Mouse (Mus musculus) embryonic facial prominence, embryonic 12.5 days (tissue): ENCODE results near the gene Atmin. TPM values are rescaled to one million over a fixed set of nuclear protein-coding genes. Genes with fewer than 3 reads are reported as not detected.

Experiments
- ATAC-seq: fragments of 200-750 bp; cut with Nextera tagmentation; 2 replicates; pipeline ENCODE4 v1.8.0; 2017; ENCODE audit not compliant: insufficient number of reproducible peaks, insufficient read depth, low FRiP score, low TSS enrichment
- H3K27ac ChIP-seq: fragments of 300-500 bp; sonication (generic); 2 replicates; pipeline ENCODE4 v1.5.1; 2016; ENCODE audit warnings: mild to moderate bottlenecking
- H3K27me3 ChIP-seq: fragments of 300-500 bp; sonication (generic); 2 replicates; pipeline ENCODE4 v1.6.1; 2016; ENCODE audit warnings: mild to moderate bottlenecking, moderate library complexity
- H3K36me3 ChIP-seq: fragments of 300-500 bp; sonication (generic); 2 replicates; pipeline ENCODE4 v1.6.1; 2016; ENCODE audit warnings: mild to moderate bottlenecking
- H3K4me1 ChIP-seq: fragments of 300-500 bp; sonication (generic); 2 replicates; pipeline ENCODE4 v1.6.1; 2016
- H3K4me2 ChIP-seq: fragments of 300-500 bp; sonication (generic); replicated peaks from 2 replicates; pipeline ENCODE4 v1.6.1; 2016; ENCODE audit warnings: mild to moderate bottlenecking, moderate library complexity
- H3K4me3 ChIP-seq: fragments of 300-500 bp; sonication (generic); 2 replicates; pipeline ENCODE4 v1.5.1; 2016; ENCODE audit warnings: mild to moderate bottlenecking
- H3K9ac ChIP-seq: fragments of 300-500 bp; sonication (generic); 2 replicates; pipeline ENCODE4 v1.6.1; 2016; ENCODE audit warnings: mild to moderate bottlenecking, moderate library complexity
- H3K9me3 ChIP-seq: fragments of 300-500 bp; sonication (generic); 2 replicates; pipeline ENCODE4 v1.6.1; 2016; ENCODE audit warnings: mild to moderate bottlenecking, moderate library complexity
- WGBS: fragments of 180-500 bp; shearing (Covaris S2); methylation state at CpG from one replicate; pipeline ENCODE4 v1.1.7; 2016; 5-methylcytosine and 5-hydroxymethylcytosine counted together
- polyA plus RNA-seq: library from polyadenylated mRNA; unstranded; fragments of >200 nt; fragmentation: Nextera tagmentation; extraction: Ambion mirVana; gene quantifications from 2 replicates; pipeline ENCODE4 v1.2.1, GENCODE M21; 2016

The Atmin gene
- polyA plus RNA-seq, 1 experiment from 2014 or later: 12.5 TPM

DNA sequence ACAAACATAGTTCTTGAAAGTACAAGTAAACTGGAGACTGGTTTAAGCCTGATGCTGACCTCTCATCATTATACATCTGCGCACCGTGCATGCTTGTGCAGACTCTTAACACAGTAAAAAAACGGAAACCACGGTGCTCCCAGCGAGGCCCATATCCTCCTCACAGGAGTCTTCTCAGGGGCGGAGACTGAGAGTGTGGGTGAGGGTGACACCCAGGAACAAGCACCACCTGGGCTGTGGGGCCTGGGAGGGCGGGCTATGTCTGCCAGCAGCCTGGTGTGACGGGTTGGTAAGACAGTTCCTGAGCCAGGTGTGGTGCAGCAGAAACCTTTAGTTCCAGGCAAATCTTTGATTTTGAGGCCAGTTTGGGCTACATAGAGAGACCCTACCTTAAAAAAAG, 9.2 kb downstream of the Atmin start:
- 89% methylated on average over 8 of the region's 8 CpGs for WGBS
- peaks cover 45% of the 10 kb centered on the region for H3K36me3 ChIP-seq
- ATAC-seq: no peak

DNA sequence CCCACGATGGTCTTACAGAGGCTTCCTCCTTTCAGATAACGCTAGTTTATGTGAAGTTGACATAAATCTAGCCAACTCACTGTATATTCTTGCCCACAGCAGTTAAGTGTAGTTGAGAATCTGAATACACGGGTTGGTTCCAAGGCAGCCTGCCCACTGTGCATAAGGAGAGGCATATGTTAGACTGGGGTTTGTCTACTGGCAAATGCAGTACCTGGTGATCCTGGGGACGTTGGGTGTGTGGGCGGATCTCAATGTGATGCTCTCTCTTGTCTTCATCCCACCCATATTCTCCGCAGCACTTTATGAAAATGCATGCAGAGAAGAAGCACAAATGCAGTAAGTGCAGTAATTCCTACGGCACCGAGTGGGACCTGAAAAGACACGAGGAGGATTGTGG, 11.2 kb downstream of the Atmin start:
- peaks cover 59% of the 10 kb centered on the region for H3K36me3 ChIP-seq
- no peaks in the 10 kb centered on the region for H3K9me3 ChIP-seq
- no peak overlapping the region for H3K27ac ChIP-seq
- no peak for ATAC-seq
- no peaks in the 10 kb centered on the region for H3K27me3 ChIP-seq
- H3K4me1 ChIP-seq: no peaks in the 10 kb centered on the region
- no peak overlapping the region for H3K4me2 ChIP-seq
- no peak overlapping the region for H3K4me3 ChIP-seq
- WGBS: 93% methylated on average over 9 of the region's 9 CpGs
- H3K9ac ChIP-seq: no peak overlapping the region

More for the DNA sequence above, 9.2 kb downstream of the Atmin start:
- no peaks in the 10 kb centered on the region for H3K4me1 ChIP-seq
- H3K4me2 ChIP-seq: no peak overlapping the region
- no peaks in the 10 kb centered on the region for H3K9me3 ChIP-seq
- H3K9ac ChIP-seq: no peak overlapping the region
- no peak overlapping the region for H3K4me3 ChIP-seq
- no peaks in the 10 kb centered on the region for H3K27me3 ChIP-seq
- H3K27ac ChIP-seq: no peak overlapping the region

DNA sequence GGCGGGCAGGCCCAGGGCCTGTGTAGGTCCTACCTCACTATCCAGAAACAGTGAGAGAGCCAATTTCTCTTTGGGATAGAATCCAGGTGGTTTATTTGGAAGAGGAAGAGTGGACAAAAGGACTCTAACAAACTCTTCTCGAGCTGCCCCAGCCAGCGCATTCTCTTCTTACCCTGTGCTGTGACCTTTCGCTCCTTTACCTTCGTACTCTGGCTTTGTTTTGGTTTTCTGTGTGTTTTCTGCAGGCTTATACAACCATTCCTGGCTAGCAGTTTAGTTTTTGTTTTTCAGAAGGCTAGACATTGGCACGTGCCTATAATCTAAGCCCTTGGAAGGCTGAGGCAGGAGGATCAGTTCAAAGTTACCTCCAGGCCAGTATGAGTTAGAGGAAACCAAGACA, 26.3 kb downstream of the Atmin start:
- Histone ChIP-seq H3K4me2 (no peak overlapping the region), H3K4me3 (no peak overlapping the region), H3K27ac (no peak overlapping the region), H3K36me3 (no peaks in the 10 kb centered on the region), H3K9me3 (no peaks in the 10 kb centered on the region), H3K27me3 (no peaks in the 10 kb centered on the region), H3K9ac (no peak overlapping the region), H3K4me1 (no peaks in the 10 kb centered on the region)
- 80% methylated on average over 6 of the region's 6 CpGs for WGBS
- ATAC-seq: no peak

DNA sequence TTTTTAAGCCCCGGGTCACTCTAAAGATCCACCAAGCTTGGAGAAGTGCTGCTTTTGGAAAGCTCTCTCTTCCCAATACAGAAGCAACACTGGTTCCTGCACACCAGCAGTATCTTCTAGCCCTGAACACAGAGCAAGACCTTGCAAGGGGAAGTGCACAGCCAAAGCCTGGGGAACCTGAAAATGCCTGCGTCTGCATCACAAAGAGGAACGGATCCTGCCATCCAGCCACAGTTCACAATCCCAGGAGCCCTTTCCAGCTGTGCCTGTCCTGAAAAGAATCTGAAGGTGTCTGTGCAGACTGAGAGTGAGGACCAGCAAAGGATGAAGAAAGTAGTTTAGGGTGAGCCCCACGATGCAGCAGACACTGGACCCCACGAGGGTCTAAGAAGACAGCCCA, 31.9 kb downstream of the Atmin start:
- H3K27me3 ChIP-seq: no peaks in the 10 kb centered on the region
- no peak overlapping the region for H3K4me3 ChIP-seq
- H3K9me3 ChIP-seq: no peaks in the 10 kb centered on the region
- H3K4me2 ChIP-seq: no peak overlapping the region
- H3K4me1 ChIP-seq: peaks cover 9% of the 10 kb centered on the region; the same call in 1 of the 2 replicates
- WGBS: 34% methylated on average over 5 of the region's 5 CpGs
- no peak for ATAC-seq
- no peaks in the 10 kb centered on the region for H3K36me3 ChIP-seq
- H3K9ac ChIP-seq: no peak overlapping the region
- H3K27ac ChIP-seq: no peak overlapping the region

DNA sequence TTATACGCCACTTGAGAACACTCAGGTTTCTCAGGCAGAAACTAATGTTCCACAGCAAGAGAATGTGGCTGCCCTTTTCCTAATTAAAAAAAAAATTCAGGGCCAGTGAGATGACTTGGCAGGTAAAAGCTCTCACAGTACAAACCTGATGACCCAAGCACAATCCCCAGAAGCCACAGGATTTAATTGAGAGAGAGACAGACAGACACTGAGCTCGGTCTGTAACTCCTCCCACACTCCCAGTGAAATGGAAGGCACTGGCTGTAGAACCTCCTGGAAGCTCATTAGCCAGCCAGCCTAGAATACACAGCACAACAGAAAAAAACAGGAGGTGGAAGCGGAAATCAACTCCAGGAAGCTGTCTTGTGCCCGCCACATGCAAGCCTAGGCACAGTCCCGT, 32.4 kb downstream of the Atmin start:
- H3K9ac ChIP-seq: no peak overlapping the region
- H3K27ac ChIP-seq: no peak overlapping the region

DNA sequence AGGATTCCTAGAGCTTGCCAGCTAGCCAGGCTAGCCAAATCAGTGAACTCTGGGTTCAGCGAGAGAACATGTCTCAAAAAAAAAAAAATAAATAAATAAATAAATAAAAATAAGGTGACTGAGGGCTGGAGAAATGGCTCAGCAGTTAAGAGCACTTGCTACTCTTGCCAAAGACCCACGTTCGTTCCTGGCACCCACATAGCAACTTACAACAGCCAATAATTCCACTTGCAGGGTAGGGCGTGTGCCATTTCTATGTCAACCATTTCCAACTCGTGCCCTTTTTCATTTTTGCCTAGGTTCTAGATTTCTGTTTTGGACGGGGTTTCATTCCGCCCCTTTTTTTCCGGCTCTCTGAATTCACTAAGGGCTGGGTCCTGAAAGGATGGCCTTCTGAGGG, 34.9 kb downstream of the Atmin start:
- WGBS: 27% methylated on average over 8 of the region's 8 CpGs
- H3K27ac ChIP-seq: 0 out of 2 replicates have a peak overlapping the region, but pooled peaks have one; percentile 0

More for the DNA sequence above, 32.4 kb downstream of the Atmin start:
- Histone ChIP-seq H3K9me3 (no peaks in the 10 kb centered on the region), H3K36me3 (no peaks in the 10 kb centered on the region), H3K27me3 (no peaks in the 10 kb centered on the region), H3K4me1 (peaks cover 9% of the 10 kb centered on the region; the same call in 1 of the 2 replicates), H3K4me3 (no peak overlapping the region), H3K4me2 (no peak overlapping the region)
- ATAC-seq: no peak
- 58% methylated on average over 5 of the region's 5 CpGs for WGBS

DNA sequence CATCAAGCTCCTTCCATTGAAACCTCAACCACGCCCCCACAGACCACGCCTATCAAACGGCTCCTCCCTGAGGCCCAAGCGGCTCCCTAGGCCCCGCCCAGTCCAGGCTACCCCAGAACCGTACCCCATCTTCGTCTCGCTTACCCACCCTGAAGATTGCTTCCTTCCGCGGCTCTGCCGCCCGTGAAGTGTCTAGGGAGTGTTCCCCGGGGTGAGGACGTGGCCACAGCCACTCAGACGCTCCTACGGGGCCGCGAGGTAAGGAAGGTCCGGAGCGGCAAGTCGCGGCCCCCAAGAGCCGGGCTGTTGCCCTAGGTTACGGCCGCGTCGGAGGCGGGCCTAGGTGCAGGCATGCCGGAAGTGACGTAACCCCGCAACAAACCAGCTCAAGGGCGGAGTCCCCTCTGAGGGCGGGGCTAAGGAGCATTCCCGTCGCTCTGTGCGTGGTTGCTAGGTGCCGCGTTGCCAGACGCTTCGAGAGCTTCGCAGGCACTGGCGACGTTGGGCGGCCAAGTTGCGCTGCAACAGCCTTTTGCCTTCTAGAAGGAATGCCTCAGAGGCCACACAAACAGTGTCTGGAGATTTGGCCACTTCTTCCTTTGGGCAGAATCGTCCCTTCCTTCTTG, 35.6 kb downstream of the Atmin start, which contains the start of gene 1700030J22Rik:
1700030J22Rik (minus strand) TSS at position 329 of the 626 bp plus-strand sequence.
- H3K9me3 ChIP-seq: no peaks in the 10 kb centered on the region
- 0 out of 2 replicates have a peak within 1 kb of the TSS, but pooled peaks have one; percentile 0 for H3K27ac ChIP-seq
- peak within 1 kb of the TSS; percentile 64 for H3K4me3 ChIP-seq
- WGBS: under 1% methylated on average over 46 of the region's 46 CpGs
- no peaks in the 10 kb centered on the region for H3K27me3 ChIP-seq
- peak within 1 kb of the TSS; percentile 31 for H3K9ac ChIP-seq
- H3K4me1 ChIP-seq: peaks cover 9% of the 10 kb centered on the region; the same call in 1 of the 2 replicates
- H3K4me2 ChIP-seq: peak within 1 kb of the TSS; percentile 59
- peak; percentile 99 for ATAC-seq
- peaks cover 18% of the 10 kb centered on the region for H3K36me3 ChIP-seq

More for the DNA sequence above, 34.9 kb downstream of the Atmin start:
- H3K9ac ChIP-seq: 0 out of 2 replicates have a peak overlapping the region, but pooled peaks have one; percentile 31
- no peaks in the 10 kb centered on the region for H3K27me3 ChIP-seq
- peaks cover 12% of the 10 kb centered on the region; the same call in 1 of the 2 replicates for H3K36me3 ChIP-seq
- H3K4me3 ChIP-seq: peak overlapping the region; percentile 64
- H3K4me2 ChIP-seq: peak overlapping the region; percentile 59
- no peaks in the 10 kb centered on the region for H3K9me3 ChIP-seq
- no peak for ATAC-seq
- H3K4me1 ChIP-seq: peaks cover 9% of the 10 kb centered on the region; the same call in 1 of the 2 replicates

DNA sequence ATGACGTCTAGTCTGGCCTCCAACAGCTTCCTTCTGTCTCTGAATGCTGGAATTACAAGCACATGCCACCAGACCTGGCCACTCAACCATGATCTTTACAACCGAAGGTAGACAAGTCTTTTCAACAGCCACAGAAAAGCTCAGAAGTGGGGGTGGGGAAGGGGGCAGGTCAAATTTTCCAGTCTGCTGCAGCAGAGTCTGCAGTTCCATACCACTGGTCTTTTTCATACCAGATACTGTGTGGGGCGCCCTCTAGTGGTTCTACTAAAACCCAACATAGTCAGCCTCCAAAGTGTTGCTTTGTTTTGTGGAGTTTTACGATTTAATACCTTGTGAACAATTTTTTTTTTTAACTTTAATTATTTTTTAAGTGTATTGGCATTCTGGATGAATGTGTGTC, 36.9 kb downstream of the Atmin start:
- Histone ChIP-seq H3K4me2 (peak overlapping the region; percentile 21; the same call in 1 of the 2 replicates), H3K9ac (no peak overlapping the region), H3K4me1 (peaks cover 8% of the 10 kb centered on the region; the same call in 1 of the 2 replicates), H3K27ac (no peak overlapping the region), H3K9me3 (no peaks in the 10 kb centered on the region), H3K27me3 (no peaks in the 10 kb centered on the region), H3K4me3 (no peak overlapping the region), H3K36me3 (peaks cover 26% of the 10 kb centered on the region)
- ATAC-seq: no peak
- 26% methylated on average over 4 of the region's 4 CpGs for WGBS

DNA sequence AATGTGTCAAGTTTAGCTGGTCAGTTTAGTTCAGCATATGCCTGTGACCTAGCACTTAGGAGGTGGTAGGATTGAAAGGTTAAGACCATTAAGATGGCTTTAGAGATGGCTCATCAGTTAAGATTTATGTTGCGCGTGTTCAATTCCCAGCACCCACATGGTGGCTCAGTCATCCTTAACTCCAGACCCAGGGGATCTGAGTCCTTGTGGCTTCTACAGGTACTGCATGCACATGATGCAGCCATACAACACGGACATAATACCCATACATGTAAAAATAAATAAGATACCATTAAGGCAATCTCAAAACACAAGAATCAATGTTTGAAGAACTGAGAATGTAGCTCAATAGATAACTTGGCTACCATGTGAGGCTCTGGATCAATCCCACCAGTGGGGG, 46.6 kb downstream of the Atmin start:
- H3K4me1 ChIP-seq: peaks cover 8% of the 10 kb centered on the region; the same call in 1 of the 2 replicates
- H3K36me3 ChIP-seq: peaks cover 26% of the 10 kb centered on the region
- H3K9me3 ChIP-seq: no peaks in the 10 kb centered on the region
- WGBS: 96% methylated on average over 3 of the region's 3 CpGs
- no peak overlapping the region for H3K4me3 ChIP-seq
- H3K9ac ChIP-seq: no peak overlapping the region
- H3K27ac ChIP-seq: no peak overlapping the region
- H3K27me3 ChIP-seq: no peaks in the 10 kb centered on the region
- H3K4me2 ChIP-seq: no peak overlapping the region
- ATAC-seq: no peak

DNA sequence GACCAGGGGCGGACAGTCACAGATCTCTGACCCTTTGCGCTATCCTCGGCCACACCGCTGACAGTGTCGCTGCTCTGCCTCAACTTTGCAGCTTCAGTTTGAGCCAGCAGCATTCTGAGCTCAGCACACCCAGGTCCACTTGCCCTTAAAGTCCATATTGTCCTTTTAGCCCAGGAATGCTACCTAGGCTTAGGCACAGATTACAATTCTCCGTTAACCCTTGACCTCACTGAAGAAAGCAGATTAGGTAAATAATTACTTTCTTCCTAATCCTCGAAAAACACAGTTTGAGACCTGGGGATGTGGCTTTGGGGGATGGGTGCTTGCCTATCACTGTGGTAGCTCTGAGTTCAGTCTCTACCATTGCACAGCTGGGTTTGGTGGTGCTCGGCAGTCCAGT, 48.0 kb downstream of the Atmin start:
- Histone ChIP-seq H3K27ac (no peak overlapping the region), H3K4me1 (peaks cover 8% of the 10 kb centered on the region; the same call in 1 of the 2 replicates), H3K4me3 (no peak overlapping the region), H3K4me2 (no peak overlapping the region), H3K36me3 (peaks cover 14% of the 10 kb centered on the region; the same call in 1 of the 2 replicates), H3K9me3 (no peaks in the 10 kb centered on the region), H3K9ac (no peak overlapping the region), H3K27me3 (no peaks in the 10 kb centered on the region)
- ATAC-seq: no peak
- 82% methylated on average over 8 of the region's 8 CpGs for WGBS

DNA sequence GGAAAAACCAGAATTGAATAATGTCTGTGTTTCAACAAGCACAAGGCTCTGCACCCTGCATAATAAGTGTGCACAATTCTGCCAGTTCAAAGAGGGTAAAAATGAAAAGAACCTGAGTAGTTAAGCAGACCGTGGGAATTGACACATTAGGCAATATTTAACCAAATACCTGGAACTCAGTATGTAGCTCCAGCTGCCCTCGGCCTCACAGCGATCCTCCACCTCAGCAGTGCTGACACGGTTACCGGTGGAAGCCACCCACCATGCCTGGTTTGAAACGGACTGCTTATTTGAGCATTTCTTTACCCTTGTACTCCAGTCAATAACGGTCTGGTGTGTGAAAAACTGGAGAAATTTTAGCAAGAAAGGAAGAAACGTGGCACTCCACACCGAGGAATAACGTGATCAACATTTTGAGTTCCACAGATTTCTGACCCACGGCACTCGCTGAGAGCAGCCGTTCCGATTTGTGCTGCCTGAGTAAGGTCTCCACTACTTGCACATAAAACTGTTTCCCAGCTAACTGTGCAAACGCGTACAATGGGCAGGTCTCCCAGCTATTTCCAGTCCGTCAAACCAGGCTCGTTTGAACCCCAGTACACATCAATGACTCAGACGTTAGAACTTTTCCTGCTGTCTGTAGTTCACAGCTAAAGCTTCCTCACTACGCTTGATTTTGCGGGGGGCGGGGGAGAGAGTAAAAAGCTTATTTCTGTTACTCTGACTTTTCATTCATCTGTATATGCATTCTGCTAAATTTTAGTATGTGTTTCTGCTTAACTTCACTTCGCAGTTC, 49.2 kb downstream of the Atmin start:
- ATAC-seq: no peak
- Histone ChIP-seq H3K9ac (peak overlapping the region; percentile 55), H3K36me3 (0 out of 2 replicates have a peak, but pooled peaks cover 3% of the 10 kb centered on the region), H3K27me3 (no peaks in the 10 kb centered on the region), H3K9me3 (no peaks in the 10 kb centered on the region), H3K4me1 (peaks cover 8% of the 10 kb centered on the region; the same call in 1 of the 2 replicates), H3K27ac (no peak overlapping the region), H3K4me3 (peak overlapping the region; percentile 62), H3K4me2 (peak overlapping the region; percentile 54)
- 13% methylated on average over 23 of the region's 23 CpGs for WGBS
